Mouse (Mus musculus): ENCODE results near the gene Aldoc.

- TF ChIP-seq CTCF (conservative IDR thresholded peaks at IDR 0.05; ENCODE audit: low read length), result no peak
- no peak for TF ChIP-seq POU5F1 (IDR thresholded peaks at IDR 0.05; ENCODE audit: borderline replicate concordance, low read length)
Measured at GRCm38 (mm10) chr11:78322076-78322831, 514 bp upstream of the Aldoc start.

Data from E14TG2a.4 (cell line).